Mouse (Mus musculus) ovary, postnatal 36 days (tissue): ENCODE data around the gene Ncor2.
A peak's percentile ranks its signal among the peaks of the same experiment; 100 is the strongest.

Source experiments
- DNase-seq: peaks from one replicate; pipeline ENCODE4 v3.0.0; 2022; ENCODE audit warnings: low spot score, mixed read lengths

Gene Ncor2

DNA sequence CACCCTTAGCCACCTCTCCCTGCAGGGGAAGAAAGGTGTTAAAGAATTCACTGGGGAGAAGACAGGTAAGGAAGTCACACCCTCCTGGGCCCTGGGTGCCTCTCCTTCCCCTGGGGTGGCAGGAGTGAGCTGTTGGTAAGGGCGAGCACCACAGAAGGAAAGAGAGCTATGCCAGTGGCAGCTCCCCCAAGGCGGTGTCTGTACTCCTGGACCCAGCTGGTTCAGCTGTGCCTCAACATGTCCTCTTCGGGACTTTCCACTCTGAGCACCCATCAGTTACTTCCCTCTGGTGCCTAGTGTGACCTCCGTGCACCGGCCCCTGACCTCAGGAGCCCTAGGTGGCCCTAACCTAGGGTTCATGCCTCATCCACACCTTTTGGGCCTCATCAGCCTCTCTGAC lies 31.9 kb downstream of the Ncor2 start:
- no peak for DNase-seq

- DNase-seq, result no peak
Observed at GRCm38 (mm10) chr5:125143114-125143872, 35.7 kb downstream of the Ncor2 start.

DNA sequence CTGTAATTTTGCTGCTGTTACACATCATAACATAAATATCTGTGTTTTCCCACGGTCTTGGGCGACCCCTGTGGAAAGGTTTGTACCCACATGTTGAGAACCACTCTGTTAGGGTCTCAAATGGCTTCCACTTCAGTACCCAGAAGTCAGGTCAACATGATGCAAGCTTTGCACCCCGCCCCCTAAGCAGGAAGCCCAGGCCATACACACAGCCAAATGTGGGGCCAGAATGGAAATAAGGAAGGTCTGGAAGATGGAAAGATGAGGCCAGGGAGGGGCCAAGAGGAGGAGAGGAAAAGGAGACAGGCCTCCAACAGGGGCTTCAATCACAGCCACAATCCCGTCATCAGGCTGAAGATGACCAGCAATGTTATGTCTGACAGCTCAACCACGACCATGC lies 37.1 kb downstream of the Ncor2 start:
- DNase-seq, result no peak

DNA sequence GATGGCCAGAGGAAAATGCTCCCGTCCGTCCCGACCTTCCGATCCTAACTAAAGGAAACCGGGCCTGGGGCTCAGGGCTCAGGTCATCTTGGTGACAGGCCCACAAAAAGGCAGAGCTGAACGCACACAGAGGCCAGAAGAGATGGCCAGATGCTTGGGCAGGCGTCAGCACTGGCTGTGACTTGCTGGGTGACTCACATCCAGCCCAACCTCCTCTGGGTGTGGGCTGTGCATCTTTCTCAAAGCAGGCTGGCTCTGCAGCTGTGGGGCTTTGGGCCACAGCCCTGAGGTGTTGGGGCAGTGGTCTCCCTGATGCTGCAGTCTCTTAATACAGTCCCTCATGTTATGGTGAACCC lies 37.5 kb downstream of the Ncor2 start:
- no peak for DNase-seq

DNA sequence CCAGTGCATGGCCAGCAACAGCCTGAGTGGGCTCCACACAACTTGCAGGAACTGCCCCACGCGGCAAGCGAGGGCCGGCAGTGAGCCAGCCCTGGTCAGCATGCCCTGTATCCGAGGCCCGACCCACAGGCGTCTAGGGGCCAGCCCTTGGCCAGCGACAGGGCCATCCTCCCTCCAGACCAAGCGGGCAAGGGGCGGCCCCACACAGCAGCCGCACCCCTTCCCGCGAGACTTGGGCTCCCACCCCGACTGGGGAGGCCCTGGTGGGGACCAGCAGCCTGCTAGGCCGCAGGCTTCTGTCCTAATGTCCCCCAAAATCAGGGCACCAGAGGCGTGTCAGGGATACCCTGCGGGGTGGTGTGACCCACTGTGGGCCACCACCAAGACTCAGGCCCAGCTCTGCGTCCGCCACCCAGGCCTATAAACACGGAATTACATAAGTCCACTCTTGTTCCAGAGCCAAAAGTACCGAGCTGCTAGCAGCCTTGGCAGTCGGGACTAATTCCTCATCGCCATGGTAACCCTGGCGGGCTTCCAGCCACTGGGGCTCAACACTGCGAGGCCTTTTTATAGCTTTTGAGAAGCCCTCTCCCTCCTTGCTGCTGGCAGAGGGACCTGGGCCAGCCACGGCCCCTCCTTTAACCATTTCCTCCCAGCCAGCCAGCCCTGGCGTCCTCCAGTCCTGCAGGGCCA lies 38.0 kb downstream of the Ncor2 start:
- peak; percentile 99 for DNase-seq

- peak; percentile 91 for DNase-seq
Observed at GRCm38 (mm10) chr5:125140151-125140699, 38.8 kb downstream of the Ncor2 start.

DNA sequence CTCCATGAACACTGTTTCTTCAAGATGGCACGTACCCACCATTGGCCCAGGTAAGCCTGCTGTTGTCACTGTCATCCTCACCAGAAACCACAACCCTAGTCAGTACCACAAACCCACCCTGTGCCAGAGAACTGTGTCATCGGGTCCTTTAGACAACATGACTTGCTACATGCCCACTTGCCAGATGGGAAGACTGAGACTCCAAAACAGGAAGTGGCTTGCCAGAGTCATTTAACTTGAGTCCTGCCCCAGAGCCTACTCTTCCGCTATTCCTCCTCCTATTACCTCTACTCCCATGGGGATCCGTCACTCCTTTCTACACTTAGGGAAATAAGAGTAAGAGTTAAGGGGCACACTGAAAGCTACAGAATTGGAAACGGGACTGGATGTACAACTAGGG lies 39.4 kb downstream of the Ncor2 start:
- DNase-seq, result no peak

- DNase-seq, result no peak
Observed at GRCm38 (mm10) chr5:125138841-125139430, 40.1 kb downstream of the Ncor2 start.

GRCm38 (mm10) chr5:125137672-125138285 lies 41.2 kb downstream of the Ncor2 start:
- no peak for DNase-seq

- DNase-seq, result no peak
Observed at GRCm38 (mm10) chr5:125136996-125137671, 41.9 kb downstream of the Ncor2 start.

- no peak for DNase-seq
Observed at GRCm38 (mm10) chr5:125136296-125136995, 42.6 kb downstream of the Ncor2 start.

- DNase-seq, result peak; percentile 45
Observed at GRCm38 (mm10) chr5:125134795-125135468, 44.1 kb downstream of the Ncor2 start.

DNA sequence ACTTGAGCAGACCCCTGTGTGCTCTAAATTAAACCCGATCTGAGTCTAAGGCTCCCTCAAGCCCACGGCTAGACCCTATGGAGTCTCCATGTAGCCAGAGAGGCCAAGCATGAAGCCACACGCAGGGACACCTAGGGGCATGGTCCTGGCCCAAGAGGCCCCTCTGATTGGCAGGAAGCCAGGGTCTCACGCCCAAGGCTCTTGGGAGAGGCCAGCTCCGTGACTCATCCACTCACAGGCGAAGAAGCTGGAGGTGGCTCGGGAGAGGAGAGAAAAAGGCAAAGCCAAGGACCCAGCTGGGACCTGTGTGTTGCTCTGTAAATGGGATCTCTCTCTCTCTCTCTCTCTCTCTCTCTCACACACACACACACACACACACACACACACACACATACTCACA lies 44.6 kb downstream of the Ncor2 start:
- peak; percentile 55 for DNase-seq

DNA sequence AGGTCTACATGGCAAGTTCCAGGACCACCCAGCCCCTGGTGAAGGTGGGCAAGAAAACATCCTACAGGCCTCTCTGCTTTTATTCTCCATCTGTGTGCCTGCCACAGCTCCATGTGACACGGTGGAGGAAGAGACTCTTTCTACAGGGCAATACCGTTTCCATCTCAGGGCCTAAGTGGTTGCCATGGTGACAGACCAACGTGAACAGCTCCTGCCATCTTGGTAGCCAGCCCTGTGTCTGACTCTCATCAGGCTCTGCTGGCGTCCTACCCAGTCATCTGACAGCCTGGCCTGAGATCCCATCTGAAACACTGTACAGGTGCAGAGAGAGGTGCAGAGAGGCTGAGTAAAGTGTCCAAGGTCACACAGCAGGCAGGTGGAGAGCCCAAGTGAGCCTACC lies 45.4 kb downstream of the Ncor2 start:
- DNase-seq, result no peak

DNA sequence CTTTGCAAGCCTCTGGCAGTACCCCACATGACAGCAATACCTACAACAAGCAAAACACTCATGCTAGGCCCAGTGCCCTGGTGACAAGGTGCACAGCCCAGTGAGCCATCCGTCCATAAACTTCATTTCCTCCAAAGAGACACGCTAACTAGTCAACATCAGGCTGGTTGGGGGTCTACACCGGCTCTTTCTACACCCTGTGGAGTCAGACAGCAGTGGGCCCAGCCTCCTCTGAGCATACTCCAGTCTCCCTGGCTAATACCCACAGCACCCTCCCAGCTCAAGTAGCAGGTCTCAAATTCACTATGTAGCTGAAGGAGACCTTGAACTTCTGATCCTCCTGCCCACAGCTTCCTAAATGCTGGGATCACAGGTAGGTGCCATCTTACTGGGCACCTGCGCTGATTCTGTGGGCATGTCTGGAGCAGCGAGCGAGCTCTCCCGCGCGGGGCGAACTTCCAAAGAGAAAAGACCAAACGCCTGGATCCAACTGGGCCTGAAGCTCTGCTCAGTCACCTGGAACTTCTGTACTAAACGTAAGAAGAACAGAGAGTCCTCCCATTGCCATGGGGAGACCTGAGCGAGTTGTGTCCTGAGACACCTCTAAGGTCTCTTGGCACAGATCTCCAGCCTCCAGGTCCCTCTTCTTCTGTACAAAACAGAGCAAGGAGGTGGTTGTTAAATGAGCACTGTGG lies 46.3 kb downstream of the Ncor2 start:
- DNase-seq, result no peak

DNA sequence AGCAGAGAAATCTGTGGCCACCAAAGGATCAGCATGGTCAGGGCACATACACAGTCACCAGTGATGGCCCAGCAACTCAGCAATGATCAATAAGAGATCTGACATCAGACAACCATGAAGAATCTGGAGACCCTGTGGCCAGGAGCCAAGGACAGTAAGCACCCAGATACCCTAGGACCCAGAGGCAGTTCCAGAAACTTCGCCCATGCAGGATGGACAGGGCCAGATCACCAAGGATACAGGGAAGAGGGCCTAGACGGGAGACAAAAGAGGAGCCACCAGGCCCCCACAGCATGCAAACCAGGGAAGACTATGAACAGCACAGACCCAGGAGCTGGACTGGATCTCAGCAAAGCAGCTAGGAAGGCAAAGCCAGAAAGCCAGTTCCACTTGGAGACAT lies 47.0 kb downstream of the Ncor2 start:
- DNase-seq, result no peak

GRCm38 (mm10) chr5:125130406-125130805 lies 48.6 kb downstream of the Ncor2 start:
- no peak for DNase-seq

- no peak for DNase-seq
Observed at GRCm38 (mm10) chr5:125128939-125129385, 50.1 kb downstream of the Ncor2 start.

DNA sequence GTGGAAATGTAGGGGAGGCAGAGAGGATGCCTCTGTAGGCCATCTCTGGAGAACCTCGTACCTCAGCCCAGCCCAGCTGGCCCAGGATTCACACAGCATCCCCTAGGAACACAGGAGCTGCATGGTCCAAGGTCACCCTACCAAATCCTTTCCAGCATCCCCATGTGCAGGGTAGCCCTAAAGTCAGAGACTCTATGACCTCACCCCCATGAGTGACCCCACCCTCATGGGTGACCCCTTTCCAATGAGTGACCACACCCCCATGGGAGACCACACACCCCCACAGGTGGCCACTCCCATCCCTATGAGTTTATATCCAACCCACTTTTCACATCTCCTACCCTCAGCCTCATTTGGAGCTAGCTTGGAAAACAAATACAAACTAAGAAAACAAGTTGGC lies 51.1 kb downstream of the Ncor2 start:
- DNase-seq, result no peak

DNA sequence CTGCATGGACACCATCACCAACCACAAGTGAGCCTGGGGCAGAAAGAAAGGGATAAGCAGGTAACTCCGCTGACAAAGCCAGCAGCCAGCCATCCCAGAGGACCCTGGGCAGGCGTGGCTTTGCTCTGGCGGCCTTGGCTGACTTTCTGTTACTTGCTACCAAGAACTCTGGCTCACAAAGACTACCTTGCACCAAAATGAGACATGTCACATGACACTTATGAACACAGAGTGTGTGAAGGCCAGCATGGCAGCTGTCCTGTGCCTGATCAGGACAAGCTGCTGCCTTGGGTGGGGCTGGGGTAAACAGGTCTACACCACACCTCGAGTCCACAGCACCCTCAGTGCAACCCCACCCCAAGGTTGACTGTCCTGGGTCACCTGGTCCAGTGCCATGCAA lies 51.6 kb downstream of the Ncor2 start:
- DNase-seq, result no peak
